Mouse (Mus musculus) adrenal gland, adult 18-20 months (tissue): ENCODE measurements around the gene Ptprd. TPM values are rescaled to one million over a fixed set of nuclear protein-coding genes. Genes with fewer than 3 reads are reported as not detected.

ENCODE experiments used
- DNase-seq, 2 experiments: peaks; one replicate each; pipeline ENCODE4 v3.0.0; 2021 to 2022; ENCODE audit warnings: low spot score in 2 of 2
- total RNA-seq, 2 experiments: library from RNA; stranded (reverse); gene quantifications; 1 replicate in 1 of 2; 2 replicates in 1 of 2; pipeline ENCODE4 v1.2.3; 2021

Gene Ptprd
- total RNA-seq, 2 experiments from 2014 or later = 65.4 to 86.4 TPM

DNA sequence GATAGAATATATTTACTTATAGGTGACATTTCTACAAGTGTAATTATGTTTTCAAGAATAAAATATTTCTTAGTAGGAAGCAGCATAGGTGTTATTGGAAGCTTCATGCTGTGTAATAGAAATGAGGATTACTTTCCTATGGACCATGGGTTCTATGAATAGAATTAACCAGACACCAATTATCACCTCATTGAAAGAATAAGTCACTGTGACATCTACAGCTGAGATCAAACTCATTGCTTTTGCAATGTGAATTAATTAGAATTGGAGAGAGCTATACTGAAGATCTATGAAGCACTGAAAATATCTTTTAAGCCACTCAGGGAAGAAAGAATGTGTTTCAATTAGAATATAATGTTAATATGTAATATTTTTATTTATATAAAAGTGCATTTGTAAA is 1539.1 kb downstream of the Ptprd start:
- no peak for DNase-seq

DNA sequence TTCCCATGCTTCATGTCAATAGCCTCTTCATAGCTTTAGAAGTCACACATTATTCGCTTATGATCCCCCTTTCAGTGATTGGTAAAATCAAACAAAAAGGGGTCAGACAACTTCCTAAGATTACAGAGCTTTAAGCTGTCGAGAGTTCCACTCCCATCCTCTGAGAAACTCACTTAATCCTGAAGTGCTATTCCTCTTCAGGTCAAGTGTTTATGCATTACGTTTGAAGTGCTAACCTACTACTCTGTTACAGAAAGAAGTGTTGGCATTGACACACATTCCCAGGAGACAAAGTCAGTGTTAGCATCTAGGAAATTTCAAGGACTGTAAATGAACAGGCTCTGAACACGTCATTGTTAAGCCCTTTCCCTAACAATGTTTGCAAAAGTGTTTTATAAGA is 1550.0 kb downstream of the Ptprd start:
- DNase-seq = no peak

DNA sequence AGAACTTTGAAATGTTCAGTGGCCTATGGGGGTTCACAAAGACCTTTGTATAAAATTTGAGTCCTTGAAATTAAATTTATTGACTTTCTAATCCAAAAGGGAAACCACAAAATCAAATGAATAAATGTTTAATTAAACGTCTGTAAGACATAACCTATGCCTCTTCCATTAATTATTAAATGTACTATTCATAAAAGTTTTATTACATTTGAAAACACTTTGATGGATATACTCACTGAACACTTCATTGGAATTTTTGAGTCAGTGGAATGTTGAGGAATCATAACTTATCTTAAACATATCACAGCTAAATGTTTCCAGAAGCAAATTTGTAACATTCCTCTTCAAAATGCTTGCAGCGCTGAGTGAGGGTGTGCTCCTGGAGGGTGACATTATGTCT is 1551.6 kb downstream of the Ptprd start:
- no peak for DNase-seq

DNA sequence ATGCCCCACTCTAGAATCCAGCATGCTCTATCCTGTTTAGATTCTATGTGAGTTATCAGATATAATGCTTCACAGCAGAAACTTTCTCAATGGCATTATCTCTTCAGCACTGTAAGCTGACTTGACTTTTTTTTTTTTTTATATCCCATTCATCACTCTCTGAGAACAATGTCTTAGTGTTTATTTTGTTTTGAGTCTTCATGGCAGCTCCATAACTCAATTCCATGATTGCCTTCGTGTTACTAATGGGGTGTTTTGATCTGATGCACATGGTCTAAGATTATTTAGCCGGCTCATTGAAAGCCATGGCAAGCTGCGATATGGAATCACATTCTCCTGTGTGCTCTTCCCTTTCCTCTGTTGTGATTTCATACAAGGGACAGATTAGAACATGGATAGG is 1555.0 kb downstream of the Ptprd start:
- no peak for DNase-seq

DNA sequence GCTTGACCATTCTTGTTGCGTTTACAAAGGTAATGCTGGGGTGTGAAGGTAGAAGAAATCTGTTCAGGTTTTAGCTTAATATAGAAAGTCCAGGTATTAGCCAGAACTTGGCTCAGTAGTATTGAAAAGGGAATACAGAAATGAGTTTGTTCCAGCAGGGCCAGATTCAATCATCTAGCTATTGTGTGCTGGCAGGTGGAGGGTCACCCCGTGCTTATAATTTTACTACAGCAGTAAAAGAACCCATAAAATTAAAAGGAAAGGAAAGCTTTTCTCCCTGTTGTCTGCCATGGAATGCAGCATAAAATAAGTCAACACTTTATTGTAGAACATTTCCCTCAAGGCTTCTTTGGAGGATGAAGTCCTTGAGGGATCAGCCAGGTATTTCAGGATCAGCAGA is 1558.8 kb downstream of the Ptprd start:
- DNase-seq = no peak

DNA sequence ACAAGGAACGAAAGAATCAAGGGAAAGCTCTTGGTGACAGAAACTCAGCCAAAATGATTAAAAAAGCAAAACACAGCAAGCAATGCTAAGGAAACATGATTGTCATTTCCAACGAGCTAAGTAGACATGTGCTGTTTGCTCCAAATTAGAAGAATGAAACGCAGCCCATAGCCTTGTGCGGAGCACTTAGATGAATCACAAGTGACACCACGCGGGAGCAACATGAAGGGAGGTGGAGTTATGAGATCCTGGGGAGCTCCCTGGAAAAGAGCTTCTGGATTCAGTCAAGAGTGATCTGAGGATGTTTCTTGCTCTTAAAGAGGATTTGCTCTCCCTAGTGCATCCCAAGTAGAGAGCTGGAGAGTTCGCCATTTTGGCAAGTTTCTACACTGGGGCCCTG is 1590.0 kb downstream of the Ptprd start:
- DNase-seq = no peak

DNA sequence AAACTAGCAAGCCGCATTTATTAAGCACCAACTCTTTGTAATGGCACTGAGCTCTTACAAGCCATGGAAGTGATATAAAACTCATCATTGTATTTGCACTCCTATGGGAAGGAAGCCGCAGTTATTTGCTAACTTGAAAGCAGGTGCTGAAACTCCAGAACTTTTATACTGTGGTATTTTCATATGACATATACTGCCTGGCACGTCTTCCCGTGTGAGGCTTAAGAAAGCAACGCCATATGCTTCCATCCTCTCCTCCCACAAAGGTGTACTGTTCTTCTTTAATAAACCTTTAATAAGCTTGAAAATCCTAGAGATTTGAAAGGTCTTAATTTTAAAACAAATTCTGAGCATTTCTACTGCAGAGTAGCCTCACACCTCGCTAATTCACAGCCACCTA is 1595.1 kb downstream of the Ptprd start:
- no peak for DNase-seq

DNA sequence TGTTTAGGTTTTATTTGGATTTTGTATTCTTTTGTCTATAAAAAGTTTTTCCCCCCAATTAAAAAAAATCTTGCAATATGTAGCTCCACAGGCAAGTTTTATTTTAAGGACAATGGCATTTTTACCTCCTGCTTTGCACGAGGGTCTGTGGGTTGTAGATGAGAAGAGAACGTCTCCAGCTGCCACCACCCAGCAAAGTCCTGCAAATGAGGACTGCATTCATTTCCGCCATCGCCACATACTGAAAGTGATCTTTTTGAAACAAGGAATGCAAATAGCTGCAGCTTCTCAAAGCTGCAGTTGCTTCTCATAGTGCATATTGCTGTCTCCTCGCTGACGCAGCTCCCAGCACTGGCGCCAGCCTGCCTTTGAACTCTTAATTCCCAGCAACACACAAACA is 1603.5 kb downstream of the Ptprd start:
- DNase-seq = no peak

DNA sequence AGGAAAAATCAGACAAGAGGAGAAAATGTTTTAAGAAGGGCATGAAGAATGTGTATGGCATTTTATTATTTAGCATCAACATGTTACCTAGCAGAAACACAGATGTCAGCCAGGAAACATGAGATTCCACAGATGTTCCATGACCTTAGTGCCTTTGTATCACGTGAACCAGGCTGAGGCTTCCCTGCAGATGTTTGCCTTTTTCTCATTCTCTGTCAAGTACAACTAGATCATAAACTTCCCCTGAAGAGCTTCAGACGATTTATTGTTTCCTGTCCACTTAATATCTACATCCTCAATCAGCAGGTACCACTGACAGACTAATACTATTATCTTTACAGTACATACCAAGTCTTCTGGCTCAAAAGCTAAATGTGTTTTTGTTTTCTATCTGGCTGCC is 1605.0 kb downstream of the Ptprd start:
- DNase-seq = no peak

DNA sequence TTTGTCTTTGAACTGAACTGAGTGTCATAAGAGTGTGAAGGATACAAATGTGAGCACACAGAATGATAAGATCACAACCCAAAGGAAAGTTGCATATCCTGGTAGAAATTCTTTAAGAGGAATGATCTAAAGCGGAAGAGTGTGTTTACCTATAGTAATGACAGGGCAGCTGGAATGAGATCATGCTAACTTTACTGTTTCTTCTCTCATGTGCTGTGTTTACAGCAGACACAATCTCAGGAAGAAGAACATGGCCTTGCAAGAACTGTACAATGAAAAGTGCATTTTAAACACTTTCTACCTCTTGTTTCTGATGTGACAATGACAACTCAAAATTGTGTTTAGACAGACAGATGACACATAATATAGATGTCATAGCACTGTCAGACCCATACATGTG is 1621.0 kb downstream of the Ptprd start:
- no peak for DNase-seq

DNA sequence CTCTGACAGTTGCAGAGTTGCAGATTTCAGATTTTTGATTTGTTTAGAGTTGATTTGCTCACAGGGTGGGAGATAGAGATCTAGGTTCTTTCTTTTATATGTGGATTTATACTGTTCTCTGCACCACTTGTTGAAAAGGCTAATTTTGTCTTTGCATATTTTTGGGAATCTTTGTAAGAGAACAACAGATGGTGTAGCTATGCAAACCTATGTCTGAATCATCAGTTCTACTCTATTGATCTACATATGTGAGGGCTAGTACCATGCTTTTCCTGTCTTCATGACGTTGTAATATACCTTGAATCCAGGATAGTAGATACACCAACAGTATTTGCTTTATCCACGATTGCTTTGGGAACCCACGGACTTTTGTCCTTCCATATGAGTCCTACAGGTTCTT is 1628.7 kb downstream of the Ptprd start:
- DNase-seq = no peak

DNA sequence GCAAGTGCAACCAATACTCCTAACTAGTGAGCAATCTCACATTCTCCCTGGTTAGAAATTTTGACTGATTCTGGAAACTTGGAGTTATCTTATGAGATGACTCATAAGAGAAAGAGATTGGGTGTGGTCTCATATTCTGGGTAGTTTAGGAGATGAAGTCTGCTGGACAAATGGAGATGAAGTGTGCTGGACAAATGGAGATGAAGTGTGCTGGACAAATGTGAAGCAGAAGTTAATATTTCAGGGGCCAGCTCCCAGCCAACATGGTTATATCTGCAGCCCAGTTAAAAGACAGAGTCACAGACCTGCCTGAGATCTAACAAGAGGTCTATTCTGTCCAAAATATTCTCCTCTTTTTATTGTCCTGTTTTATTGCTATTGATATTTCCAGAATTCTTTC is 1645.8 kb downstream of the Ptprd start:
- no peak for DNase-seq

DNA sequence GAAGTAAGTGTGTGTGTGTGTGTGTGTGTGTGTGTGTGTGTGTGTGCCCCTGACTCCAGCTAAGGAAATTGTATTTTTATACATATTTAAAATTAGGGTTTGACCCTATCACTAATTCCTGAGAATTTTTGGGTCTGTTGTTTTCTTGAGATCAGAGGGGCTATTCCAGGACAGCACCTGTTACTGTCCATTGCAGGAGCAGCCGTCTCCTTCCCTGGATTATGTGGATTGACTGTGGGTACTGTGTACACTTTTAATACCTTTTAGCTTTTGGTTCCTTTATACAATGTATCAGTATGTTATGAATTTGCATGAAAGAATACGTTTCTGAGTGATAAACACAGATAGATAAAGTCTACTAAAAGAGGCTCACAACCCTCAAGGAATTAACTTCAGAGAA is 1670.0 kb downstream of the Ptprd start:
- no peak for DNase-seq

DNA sequence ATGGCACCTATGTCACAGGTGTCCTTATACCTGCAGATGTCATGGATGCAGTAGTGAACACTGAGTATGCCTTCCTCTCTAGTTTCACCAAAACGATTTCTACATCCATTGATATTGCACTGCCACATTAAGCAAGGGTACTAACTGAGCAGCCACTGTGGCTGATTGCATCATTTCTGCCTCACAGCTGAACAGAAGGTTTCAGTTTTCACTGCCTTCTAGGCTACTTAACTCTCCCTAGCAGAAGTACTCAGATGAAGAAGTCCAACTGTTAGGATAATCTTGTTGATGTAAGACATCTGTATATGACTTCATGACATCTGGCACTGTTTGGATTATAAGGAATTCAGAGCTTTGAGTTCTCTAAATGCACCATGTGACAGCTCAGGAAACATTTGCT is 1678.8 kb downstream of the Ptprd start:
- DNase-seq = no peak

DNA sequence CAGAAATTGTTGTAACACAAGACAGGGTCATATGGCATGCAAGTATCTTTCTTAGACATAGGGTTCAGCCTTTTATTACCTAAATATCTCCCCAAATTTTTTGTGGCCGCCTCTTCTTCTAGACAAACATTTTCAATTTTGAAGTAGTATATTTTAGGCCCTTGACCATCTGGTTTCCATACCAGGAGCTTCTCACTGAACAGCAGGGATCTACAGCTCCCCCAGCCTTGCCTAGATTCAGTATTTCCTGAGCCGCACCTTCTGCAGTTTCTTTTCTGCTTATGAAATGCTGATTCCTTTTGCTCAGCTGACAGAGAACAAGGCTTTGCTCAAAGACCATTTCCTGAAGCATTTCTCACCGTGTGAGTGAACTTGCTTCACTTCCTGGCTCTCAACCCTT is 1686.5 kb downstream of the Ptprd start:
- DNase-seq = no peak

DNA sequence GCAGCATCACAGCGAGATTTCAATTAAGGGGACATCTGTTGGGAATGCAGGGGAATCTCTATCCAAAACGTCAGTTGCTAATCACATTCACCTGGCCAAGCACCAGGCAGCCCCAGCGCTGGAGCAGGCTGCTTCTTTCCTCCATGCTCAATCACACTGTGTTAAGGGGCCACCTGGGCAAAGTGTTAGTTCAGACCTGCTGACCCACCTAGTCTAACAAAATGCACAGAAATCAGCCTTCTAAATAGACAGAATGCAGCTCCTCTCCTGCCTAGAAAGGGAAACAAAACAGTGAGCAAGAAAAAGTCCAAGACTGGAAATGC is 1708.5 kb downstream of the Ptprd start:
- DNase-seq = no peak

DNA sequence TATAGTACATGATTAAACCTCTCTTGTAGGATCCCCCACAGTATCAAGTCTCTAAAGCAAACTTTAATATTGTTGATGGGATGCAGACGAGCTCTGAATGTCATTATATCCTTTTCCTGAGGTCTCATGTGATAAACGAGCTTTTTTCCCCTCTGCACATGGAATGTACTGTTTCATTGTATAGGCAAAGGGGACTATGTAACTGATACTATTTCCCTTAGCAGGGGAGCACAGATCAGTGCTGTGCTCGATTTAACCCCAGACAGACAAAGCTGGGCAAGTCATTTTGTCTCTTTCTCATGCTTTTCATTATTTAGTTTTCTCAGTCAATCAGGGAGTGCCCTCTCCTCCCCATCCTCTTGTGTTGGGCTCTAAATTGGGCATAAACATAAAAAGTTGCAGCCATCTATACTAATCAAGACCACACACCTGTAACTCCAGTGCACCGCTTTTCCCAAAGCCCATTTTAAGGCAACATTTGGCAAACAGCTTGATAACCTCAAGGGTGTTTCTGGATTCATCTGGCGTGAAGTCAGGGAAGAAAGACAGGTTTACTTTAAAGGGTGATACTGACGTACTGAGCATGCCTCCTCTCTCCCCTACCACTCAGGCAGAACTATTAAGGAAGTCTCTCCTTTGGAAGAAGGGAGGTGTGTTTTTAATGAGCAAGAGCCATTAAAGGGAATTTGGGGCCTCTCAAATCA is 1709.0 kb downstream of the Ptprd start:
- DNase-seq = no peak

DNA sequence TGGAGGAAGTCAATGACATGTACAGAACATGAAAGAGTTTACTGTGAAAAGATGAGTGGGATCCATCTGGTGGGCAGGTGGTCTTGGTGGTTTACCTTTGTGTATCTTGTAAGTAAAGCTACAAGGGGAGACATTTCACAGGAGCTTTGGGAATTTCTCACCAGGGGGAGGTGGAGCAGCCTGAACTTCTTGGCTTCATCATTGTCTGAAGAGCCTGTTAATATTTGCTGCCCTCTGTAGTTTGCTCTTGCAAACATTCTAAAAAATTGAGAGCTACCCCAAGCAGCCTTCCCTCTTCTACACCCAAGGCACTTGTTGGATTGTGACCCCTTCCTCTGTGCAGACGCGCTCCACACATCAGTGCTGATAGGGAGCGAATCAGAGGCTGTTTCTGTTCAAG is 1725.9 kb downstream of the Ptprd start:
- DNase-seq = no peak

DNA sequence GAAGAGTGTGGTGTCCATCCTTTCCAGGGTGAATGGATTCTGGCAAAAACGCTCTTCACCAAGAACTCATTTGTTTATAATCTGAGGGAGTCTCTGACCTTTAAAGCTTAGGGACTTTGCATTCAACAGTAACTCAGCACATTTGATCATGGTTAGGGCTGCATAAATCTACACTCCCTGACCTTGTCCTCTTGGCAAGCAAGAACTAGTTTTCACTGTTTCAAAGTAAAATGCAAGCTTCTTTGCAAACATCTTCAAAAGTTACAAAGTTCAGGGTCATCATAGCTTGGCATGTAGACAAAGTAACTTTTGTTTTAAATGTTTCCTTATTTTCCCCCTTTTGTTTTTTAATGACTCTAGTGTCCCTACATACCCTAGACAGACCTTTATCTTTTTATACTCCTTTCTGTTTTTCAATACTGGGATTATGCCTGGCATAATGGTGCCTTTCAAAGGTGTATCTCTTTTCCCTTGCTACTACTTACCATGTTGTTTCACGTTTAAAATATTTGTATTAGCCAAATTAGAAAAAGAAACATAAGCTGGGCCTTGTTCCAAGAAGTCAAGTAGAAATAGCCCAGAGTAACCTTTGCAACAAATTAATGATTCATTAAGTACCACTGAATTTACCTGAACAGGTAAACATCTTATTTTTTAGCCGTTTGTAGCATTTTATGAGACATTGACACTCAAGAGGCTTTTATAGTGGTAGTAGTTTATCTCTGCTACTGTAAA is 1743.2 kb downstream of the Ptprd start:
- no peak for DNase-seq

DNA sequence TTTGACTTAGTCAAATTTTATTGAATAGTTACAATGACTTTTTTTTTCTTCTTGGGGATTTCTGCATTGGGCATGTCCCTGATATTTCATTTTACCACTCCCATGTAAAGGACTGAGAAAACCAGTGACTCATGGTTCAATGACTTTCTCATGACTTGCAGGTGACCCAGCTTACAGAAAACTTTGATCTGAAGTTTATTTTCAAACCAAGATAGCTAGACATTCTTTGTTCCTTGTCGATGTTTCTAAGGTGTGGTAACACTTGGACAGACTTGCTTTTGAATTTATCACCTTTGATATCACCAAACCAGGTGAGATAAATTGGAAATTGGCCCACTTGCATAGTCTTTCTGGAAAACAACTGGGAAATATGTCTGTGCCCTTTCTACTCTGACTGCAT is 1747.1 kb downstream of the Ptprd start:
- no peak for DNase-seq

DNA sequence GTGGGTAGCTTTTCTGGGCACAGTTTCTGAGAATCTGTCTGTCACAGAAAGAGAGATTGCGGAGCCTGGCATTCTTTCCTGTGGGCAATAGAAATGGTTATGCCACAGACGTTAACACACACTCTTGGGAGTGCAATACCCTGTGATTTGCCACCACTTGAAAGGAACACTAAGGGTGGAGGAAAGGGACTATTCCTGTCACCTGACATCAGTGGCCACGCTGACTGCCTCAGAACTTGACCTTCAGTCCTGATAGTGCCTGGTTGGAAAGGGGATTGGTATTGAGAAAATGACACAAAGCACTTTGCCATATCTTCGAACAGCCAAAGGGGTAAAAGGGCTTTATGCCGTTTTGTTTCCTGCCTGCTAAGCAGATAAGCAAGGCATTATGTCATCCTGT is 1750.4 kb downstream of the Ptprd start:
- DNase-seq = no peak

DNA sequence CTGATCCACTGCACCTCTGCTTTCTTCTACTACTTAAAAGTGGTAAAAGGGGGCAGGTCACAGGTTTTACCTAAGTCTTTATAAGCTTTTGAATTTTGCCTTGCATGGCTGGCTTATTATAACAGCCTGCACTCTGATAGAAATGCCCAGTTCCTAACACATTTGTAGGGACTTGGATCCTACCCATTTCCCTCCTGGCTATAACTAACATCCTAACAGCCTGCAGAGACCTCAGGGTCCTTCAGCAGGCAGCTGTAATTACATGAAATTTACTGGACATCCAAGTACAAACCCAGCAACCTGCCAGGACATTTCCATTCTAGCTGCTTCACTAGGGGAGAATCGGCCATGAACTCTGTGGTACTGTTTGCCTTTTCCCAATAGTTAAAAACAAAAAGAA is 1751.2 kb downstream of the Ptprd start:
- DNase-seq = no peak

DNA sequence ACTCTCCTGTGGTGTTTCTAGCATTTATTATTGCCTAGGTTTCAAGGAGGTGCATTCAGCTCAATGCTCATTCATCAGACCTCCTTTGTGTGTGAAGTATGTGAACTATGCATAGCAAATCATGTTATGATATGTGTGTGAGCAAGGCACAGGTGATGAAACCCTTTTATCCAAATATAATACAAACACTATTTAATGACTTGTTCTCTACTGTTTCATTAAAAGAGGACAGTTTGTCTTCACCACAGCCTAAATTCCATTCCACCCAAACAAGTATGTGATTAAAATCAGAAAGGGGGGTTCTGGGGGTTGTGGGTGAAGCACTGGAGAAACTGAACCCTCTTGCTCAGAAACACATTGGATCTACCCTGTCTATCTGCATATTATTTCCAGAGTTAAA is 1752.1 kb downstream of the Ptprd start:
- DNase-seq = no peak
